Mouse (Mus musculus) hindbrain, embryonic 10.5 days (tissue): ENCODE measurements around the gene Scgb1a1. TPM values are rescaled to one million over a fixed set of nuclear protein-coding genes. Genes with fewer than 3 reads are reported as not detected.

Experiments used
- DNase-seq: peaks from one replicate; pipeline ENCODE4 v3.0.0-alpha.2; 2017; ENCODE audit warnings: low spot score
- H3K27ac ChIP-seq: fragments of 300-500 bp; sonication (generic); 2 replicates; pipeline ENCODE4 v1.5.1; 2016; ENCODE audit warnings: mild to moderate bottlenecking, moderate library complexity
- H3K27me3 ChIP-seq: fragments of 300-500 bp; sonication (generic); 2 replicates; pipeline ENCODE4 v1.6.1; 2016; ENCODE audit warnings: mild to moderate bottlenecking; ENCODE audit not compliant: poor library complexity, insufficient read depth, severe bottlenecking
- H3K36me3 ChIP-seq: fragments of 300-500 bp; sonication (generic); 2 replicates; pipeline ENCODE4 v1.6.1; 2016; ENCODE audit warnings: mild to moderate bottlenecking, moderate library complexity
- H3K4me1 ChIP-seq: fragments of 300-500 bp; sonication (generic); replicated peaks from 2 replicates; pipeline ENCODE4 v1.6.1; 2016; ENCODE audit warnings: mild to moderate bottlenecking
- H3K4me3 ChIP-seq: fragments of 300-500 bp; sonication (generic); 2 replicates; pipeline ENCODE4 v1.5.1; 2016; ENCODE audit warnings: mild to moderate bottlenecking, moderate library complexity
- H3K9me3 ChIP-seq: fragments of 300-500 bp; sonication (generic); 2 replicates; pipeline ENCODE4 v1.6.1; 2016; ENCODE audit warnings: mild to moderate bottlenecking, moderate library complexity
- whole genome bisulfite sequencing: fragments of 180-500 bp; shearing (Covaris S2); methylation state at CpG from one replicate; pipeline ENCODE4 v1.1.7; 2016; 5-methylcytosine and 5-hydroxymethylcytosine counted together
- polyA plus RNA-seq: library from polyadenylated mRNA; unstranded; fragments of >200 nt; fragmentation: Nextera tagmentation; extraction: Ambion mirVana; gene quantifications from 2 replicates; pipeline ENCODE4 v1.2.1, GENCODE M21; 2016

Scgb1a1 gene
- polyA plus RNA-seq, 1 experiment from 2014 or later: not detected

DNA sequence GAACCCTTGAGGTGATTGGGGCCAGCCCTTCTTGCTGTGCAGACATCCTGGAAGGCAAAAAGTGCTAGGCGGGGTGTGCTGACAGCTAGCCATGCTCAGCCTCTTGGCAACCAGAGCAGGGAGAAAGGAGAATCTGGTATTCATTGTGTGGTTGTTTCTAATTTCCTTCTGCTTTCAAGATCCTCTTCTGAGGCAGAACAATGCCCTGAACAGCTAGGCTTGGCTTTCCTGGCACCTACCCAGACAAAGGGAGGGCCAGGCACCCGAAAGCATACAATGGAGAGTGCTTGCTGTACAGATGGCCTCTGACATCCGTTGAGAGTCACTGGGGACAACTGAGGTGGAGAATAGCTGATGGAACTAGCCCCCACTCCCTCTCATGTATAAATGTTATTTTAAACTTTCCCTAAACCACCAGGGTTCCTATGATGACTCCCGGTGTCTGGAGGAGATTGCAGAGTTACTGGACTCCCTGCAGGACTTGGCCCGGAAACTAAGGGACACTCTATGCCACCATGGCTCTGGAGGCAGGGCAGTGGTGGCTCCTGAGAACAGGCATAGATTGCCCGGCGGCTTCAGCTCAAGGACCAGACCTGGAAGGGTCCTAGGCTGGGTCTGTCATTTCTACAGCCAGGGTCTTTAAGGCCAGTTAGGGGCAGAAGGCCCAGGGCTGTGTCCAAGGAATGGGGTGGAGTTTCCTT, 16.2 kb downstream of the Scgb1a1 start:
- 51% methylated on average over 7 of the region's 7 CpGs for WGBS
- Histone ChIP-seq H3K9me3 (no peaks in the 10 kb centered on the region), H3K36me3 (no peaks in the 10 kb centered on the region), H3K4me1 (peaks cover 18% of the 10 kb centered on the region), H3K27me3 (no peaks in the 10 kb centered on the region), H3K4me3 (no peak overlapping the region), H3K27ac (peak overlapping the region; percentile 69)
- DNase-seq: no peak

DNA sequence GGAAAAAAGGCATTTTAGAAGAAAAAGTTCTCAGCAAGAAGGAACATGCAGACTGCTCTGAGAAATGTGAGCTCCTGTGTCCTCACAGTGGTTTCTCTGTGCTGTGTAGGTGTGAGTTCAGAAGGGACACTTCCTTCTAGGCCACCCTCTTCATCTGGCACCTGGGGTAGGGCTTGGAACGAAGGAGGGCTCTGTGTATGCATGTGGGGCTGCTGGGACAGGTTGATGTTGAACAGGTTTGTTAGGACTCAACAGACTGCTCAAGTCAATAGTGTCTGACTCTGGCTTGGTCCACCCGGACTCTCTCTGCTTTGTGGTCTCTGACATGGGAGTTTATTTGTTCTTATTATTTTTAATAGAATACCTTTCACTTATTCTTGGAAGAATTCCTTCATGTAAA, 17.4 kb downstream of the Scgb1a1 start:
- Histone ChIP-seq H3K4me1 (peaks cover 26% of the 10 kb centered on the region), H3K36me3 (no peaks in the 10 kb centered on the region), H3K27ac (no peak overlapping the region), H3K4me3 (no peak overlapping the region), H3K9me3 (no peaks in the 10 kb centered on the region), H3K27me3 (no peaks in the 10 kb centered on the region)
- 89% methylated on average over 2 of the region's 2 CpGs for WGBS
- no peak for DNase-seq

DNA sequence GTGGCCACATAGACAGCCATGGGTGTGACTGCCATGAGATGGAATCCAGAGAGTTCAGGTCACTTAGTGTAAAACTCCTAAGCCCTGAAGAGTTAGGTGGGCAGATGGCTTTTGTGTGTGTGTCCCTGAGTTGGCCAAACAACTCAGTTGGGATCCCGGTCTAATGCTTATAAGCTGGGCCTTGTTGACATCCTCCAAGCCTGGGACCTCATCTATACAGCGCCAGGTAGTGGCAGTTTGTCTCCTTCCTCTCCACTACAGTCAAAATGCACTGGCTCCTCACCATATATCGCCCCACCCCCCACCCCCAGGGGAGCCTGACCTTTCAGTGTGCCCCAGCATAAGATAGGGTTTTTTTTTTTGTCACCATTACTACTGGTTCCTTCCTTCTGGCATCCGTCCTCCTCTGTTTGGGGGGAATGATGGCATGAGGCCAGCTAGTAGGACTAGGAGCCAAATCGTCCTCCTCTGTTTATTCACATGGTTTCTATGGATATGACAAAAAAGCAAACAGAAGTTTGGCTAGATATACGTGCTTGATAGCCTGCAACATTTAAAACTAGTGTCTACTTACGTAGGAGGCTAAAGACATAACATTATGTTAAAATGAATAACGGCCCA, 18.0 kb downstream of the Scgb1a1 start:
- Histone ChIP-seq H3K9me3 (no peaks in the 10 kb centered on the region), H3K36me3 (no peaks in the 10 kb centered on the region), H3K4me3 (no peak overlapping the region), H3K27ac (no peak overlapping the region), H3K4me1 (peaks cover 26% of the 10 kb centered on the region), H3K27me3 (no peaks in the 10 kb centered on the region)
- WGBS: 83% methylated on average over 8 of the region's 8 CpGs
- DNase-seq: no peak

DNA sequence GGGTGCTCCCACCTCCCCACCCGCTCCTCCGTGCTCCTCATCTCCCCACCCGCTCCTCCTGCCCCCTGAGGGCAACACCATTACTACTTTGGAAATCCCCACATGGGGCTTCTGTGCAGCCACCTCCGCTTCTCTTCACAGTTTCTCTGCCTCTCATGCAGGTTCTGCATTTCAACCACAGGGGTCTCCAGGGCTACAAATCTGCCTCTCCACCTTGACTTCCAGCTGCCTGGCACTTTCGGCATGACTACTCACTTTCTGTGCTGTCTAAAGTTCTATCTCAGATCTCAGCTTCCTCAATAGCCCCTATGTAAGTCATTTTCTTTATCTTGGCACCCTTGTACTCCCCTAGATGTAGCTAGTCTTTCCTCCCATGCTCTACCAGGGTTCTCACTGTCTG, 20.5 kb downstream of the Scgb1a1 start:
- Histone ChIP-seq H3K36me3 (no peaks in the 10 kb centered on the region), H3K4me3 (no peak overlapping the region)

GRCm38 (mm10) chr19:9065621-9066561, 21.9 kb downstream of the Scgb1a1 start:
- DNase-seq: no peak
- 74% methylated on average over 9 of the region's 9 CpGs for WGBS
- no peak overlapping the region for H3K4me3 ChIP-seq
- H3K27me3 ChIP-seq: no peaks in the 10 kb centered on the region
- no peaks in the 10 kb centered on the region for H3K36me3 ChIP-seq
- no peak overlapping the region for H3K27ac ChIP-seq
- H3K4me1 ChIP-seq: peaks cover 17% of the 10 kb centered on the region
- H3K9me3 ChIP-seq: no peaks in the 10 kb centered on the region

More for the DNA sequence above, 20.5 kb downstream of the Scgb1a1 start:
- Histone ChIP-seq H3K9me3 (no peaks in the 10 kb centered on the region), H3K4me1 (peaks cover 26% of the 10 kb centered on the region), H3K27ac (no peak overlapping the region), H3K27me3 (no peaks in the 10 kb centered on the region)
- WGBS: 73% methylated on average over 5 of the region's 5 CpGs
- DNase-seq: no peak

GRCm38 (mm10) chr19:9063831-9064230, 23.9 kb downstream of the Scgb1a1 start:
- H3K4me1 ChIP-seq: peaks cover 13% of the 10 kb centered on the region
- no peaks in the 10 kb centered on the region for H3K27me3 ChIP-seq
- H3K4me3 ChIP-seq: no peak overlapping the region
- no peaks in the 10 kb centered on the region for H3K36me3 ChIP-seq
- H3K27ac ChIP-seq: no peak overlapping the region
- no peak for DNase-seq
- 90% methylated on average over 3 of the region's 3 CpGs for WGBS
- no peaks in the 10 kb centered on the region for H3K9me3 ChIP-seq

- Histone ChIP-seq H3K36me3 (no peaks in the 10 kb centered on the region), H3K4me1 (peaks cover 13% of the 10 kb centered on the region), H3K27ac (no peak overlapping the region), H3K4me3 (no peak overlapping the region), H3K27me3 (no peaks in the 10 kb centered on the region), H3K9me3 (no peaks in the 10 kb centered on the region)
- DNase-seq: no peak
- 97% methylated on average over 2 of the region's 2 CpGs for WGBS
Measured at GRCm38 (mm10) chr19:9062822-9063221, 24.9 kb downstream of the Scgb1a1 start.

GRCm38 (mm10) chr19:9061221-9061893, 26.4 kb downstream of the Scgb1a1 start:
- no peak overlapping the region for H3K4me3 ChIP-seq
- WGBS: 87% methylated on average over 8 of the region's 8 CpGs
- H3K27ac ChIP-seq: no peak overlapping the region
- H3K4me1 ChIP-seq: peaks cover 10% of the 10 kb centered on the region
- H3K9me3 ChIP-seq: no peaks in the 10 kb centered on the region
- DNase-seq: no peak
- no peaks in the 10 kb centered on the region for H3K36me3 ChIP-seq
- H3K27me3 ChIP-seq: no peaks in the 10 kb centered on the region

GRCm38 (mm10) chr19:9060103-9060502, 27.7 kb downstream of the Scgb1a1 start:
- WGBS: 74% methylated on average over 4 of the region's 4 CpGs
- Histone ChIP-seq H3K4me3 (no peak overlapping the region), H3K27ac (no peak overlapping the region), H3K4me1 (peaks cover 4% of the 10 kb centered on the region; the same call in 1 of the 2 replicates), H3K27me3 (no peaks in the 10 kb centered on the region), H3K9me3 (no peaks in the 10 kb centered on the region), H3K36me3 (no peaks in the 10 kb centered on the region)
- no peak for DNase-seq

GRCm38 (mm10) chr19:9059391-9059790, 28.4 kb downstream of the Scgb1a1 start:
- Histone ChIP-seq H3K36me3 (no peaks in the 10 kb centered on the region), H3K27ac (no peak overlapping the region), H3K27me3 (no peaks in the 10 kb centered on the region), H3K4me1 (peaks cover 4% of the 10 kb centered on the region; the same call in 1 of the 2 replicates), H3K9me3 (no peaks in the 10 kb centered on the region), H3K4me3 (no peak overlapping the region)
- WGBS: 84% methylated on average over 7 of the region's 7 CpGs
- DNase-seq: no peak

- no peaks in the 10 kb centered on the region for H3K36me3 ChIP-seq
- 87% methylated on average over 4 of the region's 4 CpGs for WGBS
- peaks cover 4% of the 10 kb centered on the region; the same call in 1 of the 2 replicates for H3K4me1 ChIP-seq
- no peaks in the 10 kb centered on the region for H3K27me3 ChIP-seq
- H3K27ac ChIP-seq: no peak overlapping the region
- no peak for DNase-seq
- H3K9me3 ChIP-seq: no peaks in the 10 kb centered on the region
- no peak overlapping the region for H3K4me3 ChIP-seq
Measured at GRCm38 (mm10) chr19:9058944-9059343, 28.8 kb downstream of the Scgb1a1 start.

GRCm38 (mm10) chr19:9058331-9058884, 29.4 kb downstream of the Scgb1a1 start:
- no peak overlapping the region for H3K4me3 ChIP-seq
- no peaks in the 10 kb centered on the region for H3K27me3 ChIP-seq
- no peak overlapping the region for H3K27ac ChIP-seq
- H3K4me1 ChIP-seq: peaks cover 4% of the 10 kb centered on the region; the same call in 1 of the 2 replicates
- H3K9me3 ChIP-seq: no peaks in the 10 kb centered on the region
- 76% methylated on average over 1 of the region's 1 CpGs for WGBS
- H3K36me3 ChIP-seq: no peaks in the 10 kb centered on the region
- DNase-seq: no peak
